Mouse (Mus musculus) gastrocnemius, adult 18-20 months (tissue): Measurements from ENCODE around the gene Pkd1l1. TPM values are rescaled to one million over a fixed set of nuclear protein-coding genes. Genes with fewer than 3 reads are reported as not detected.

Source experiments
- DNase-seq: peaks from one replicate; pipeline ENCODE4 v3.0.0; 2021; ENCODE audit warnings: low spot score
- total RNA-seq, 2 experiments: library from RNA; stranded (reverse); gene quantifications; 2 replicates each; pipeline ENCODE4 v1.2.3; 2021

Gene Pkd1l1
- total RNA-seq, 2 experiments from 2014 or later, result not detected

DNA sequence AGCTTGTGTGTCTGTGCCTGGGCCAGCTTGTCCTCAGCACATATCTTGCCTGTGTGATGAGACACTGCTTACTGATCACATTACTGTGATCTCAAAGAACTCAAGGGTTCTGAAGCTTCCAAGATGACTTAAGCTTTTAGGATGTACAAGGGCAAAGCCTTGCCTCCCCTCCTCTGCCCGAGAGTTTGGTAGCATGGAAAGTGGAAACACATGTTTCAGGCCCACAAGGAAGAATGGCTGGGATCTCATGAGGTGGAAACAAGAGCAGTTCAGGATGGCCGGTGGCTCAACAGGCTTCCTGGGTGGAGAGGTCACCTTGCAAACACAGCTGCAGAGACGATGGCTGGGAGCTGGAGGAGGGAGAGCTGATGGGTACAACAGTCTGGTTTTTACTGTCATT lies 147.0 kb downstream of the Pkd1l1 start:
- DNase-seq, result no peak

GRCm38 (mm10) chr11:8825413-8825812 lies 147.7 kb downstream of the Pkd1l1 start:
- no peak for DNase-seq

DNA sequence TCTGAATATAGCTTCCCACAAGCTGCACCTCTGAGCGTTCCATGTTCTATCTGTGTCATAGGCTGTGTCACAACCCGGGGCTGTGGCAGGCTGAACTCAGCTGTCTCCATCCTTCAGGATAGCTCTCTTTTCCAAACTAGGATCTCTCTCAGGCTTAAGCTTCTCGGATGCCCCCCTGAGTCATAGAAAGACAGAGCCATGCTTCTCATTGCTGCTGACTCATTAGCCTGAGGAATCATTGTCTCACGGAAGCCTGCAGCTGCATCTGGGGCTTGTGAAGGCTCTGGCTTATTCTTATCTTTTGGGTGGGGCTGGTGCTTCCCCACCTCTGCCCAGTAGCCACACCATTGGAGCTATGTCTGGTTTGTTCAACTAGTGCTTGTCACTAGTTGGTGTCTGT lies 151.7 kb downstream of the Pkd1l1 start:
- DNase-seq, result no peak

GRCm38 (mm10) chr11:8817376-8817775 lies 155.7 kb downstream of the Pkd1l1 start:
- DNase-seq, result no peak

GRCm38 (mm10) chr11:8814097-8814790 lies 158.8 kb downstream of the Pkd1l1 start:
- DNase-seq, result no peak

- no peak for DNase-seq
Observed at GRCm38 (mm10) chr11:8811506-8812100, 161.5 kb downstream of the Pkd1l1 start.

- no peak for DNase-seq
Observed at GRCm38 (mm10) chr11:8809644-8810043, 163.4 kb downstream of the Pkd1l1 start.

- no peak for DNase-seq
Observed at GRCm38 (mm10) chr11:8807009-8807408, 166.1 kb downstream of the Pkd1l1 start.

DNA sequence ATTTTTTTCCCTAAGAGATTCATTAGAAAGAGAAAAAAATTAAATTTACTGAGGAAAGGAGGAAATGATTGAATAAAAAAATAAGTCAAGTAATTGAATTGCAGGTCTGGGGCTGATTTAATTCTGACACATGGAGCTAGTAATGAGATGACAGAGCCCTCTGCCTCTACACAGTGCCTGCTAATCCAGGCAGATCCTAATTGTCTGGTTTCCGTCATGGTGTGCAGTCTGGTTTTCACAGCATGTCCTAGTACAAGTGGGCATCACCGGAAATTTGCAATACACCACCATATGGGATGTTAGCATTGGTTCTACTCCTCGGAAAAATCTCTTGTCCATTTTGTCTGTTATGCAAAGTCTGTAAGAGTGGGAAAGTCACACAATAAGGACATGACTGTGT lies 168.9 kb downstream of the Pkd1l1 start:
- no peak for DNase-seq

- DNase-seq, result no peak
Observed at GRCm38 (mm10) chr11:8797486-8797885, 175.6 kb downstream of the Pkd1l1 start.

DNA sequence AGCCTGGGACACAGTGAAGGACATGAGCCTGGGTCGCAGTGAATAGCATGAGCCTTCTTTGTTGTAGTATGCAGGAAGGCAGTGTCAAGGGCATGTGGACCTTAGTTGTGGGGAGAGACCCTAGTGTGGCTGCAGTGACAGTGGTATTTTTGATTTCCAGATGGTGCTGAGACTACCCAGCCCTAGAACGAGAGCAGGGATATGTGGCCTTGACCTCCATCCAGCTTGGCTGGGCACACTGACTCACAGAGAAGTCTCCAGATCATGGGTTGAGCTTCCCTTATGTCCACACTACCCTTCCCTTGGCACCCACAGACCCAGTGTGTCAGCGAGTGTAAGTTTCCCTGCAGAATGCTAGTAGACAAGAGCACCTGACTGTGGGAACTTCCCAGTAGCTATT lies 178.0 kb downstream of the Pkd1l1 start:
- DNase-seq, result no peak

GRCm38 (mm10) chr11:8792146-8792545 lies 180.9 kb downstream of the Pkd1l1 start:
- no peak for DNase-seq

- DNase-seq, result no peak
Observed at GRCm38 (mm10) chr11:8789186-8789585, 183.9 kb downstream of the Pkd1l1 start.

DNA sequence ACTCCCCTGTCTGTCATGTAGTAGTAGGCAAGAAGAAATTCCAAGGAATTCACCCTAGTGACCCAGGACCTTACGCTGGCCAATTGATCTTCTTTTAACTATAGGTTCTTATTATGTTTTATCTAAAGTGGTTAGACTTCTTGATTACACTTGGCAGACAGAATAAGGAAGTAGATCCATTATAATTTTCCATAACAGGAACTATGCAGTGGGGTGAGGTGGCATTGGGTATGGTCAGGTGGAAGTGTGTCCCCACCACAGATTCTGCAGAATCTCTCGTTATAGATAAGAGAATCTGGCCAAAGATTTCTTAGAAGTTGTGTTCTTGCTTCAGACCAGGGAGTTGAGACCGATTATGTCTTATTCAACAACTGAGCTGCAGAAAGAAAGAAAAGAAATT lies 185.5 kb downstream of the Pkd1l1 start:
- no peak for DNase-seq

- DNase-seq, result no peak
Observed at GRCm38 (mm10) chr11:8784413-8784812, 188.7 kb downstream of the Pkd1l1 start.

DNA sequence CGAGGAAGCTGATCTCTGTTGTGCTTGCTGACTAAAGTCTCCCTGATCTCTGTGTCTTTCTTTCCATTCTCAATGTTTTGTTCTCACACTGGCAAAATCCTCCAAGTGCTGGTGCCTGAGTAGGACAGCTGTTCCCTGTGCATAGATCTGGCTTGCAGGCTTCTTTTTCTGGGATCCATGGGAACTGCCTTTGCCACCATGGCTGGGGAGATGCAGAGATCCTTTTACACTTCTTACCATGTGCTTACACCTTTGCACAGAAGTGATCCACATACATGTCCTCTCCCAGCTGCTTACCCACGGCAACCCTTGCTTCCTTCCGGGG lies 191.0 kb downstream of the Pkd1l1 start:
- DNase-seq, result no peak

DNA sequence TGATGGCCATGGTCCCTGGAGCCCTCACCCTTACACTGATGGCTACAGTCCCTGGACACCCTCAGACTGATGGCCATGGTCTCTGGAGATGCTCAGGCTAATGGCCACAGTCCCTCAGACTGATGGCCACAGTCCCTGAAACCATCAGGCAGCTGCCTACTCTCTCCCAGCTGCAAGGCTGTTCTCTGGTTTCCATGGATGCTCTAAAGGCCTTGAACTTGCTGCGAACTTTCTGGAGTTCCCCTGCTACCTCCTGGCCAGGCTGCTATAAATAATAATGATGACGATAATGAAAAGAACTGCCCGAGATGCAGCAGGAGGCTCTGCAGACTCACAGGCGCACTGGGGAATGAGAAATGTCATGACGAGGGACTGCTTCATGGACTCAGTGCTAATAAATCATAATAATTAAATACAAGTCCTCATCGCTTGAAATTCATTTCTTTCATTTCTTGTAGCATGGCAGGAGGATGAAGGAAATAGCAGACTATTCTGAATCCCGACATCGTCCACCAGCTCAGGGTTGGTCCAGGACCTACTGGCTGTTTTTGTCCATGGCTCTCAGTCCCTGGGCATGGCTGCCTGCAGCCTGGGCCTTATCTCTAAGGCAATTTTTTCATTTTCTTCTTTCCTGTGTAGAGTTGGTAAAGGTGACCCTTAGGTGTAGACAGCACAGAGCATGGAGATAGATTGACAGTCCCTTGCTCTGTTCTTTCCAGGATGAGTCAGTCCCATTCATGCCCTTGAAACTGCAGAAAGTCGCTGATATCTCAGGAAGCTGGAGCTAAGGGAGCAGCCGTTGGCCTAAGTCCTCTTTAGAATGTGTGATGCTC lies 191.5 kb downstream of the Pkd1l1 start:
- no peak for DNase-seq

GRCm38 (mm10) chr11:8779427-8779826 lies 193.6 kb downstream of the Pkd1l1 start:
- DNase-seq, result no peak
